Mouse (Mus musculus) left cerebral cortex, postnatal 4 days (tissue): ENCODE results near the gene Myo18a. TPM values are rescaled to one million over a fixed set of nuclear protein-coding genes. Genes with fewer than 3 reads are reported as not detected.
"Not testable (repeated sequence)": the region's sequence is repeated elsewhere in the genome, so short reads cannot be mapped to it uniquely, and the experiment has no call there.

ENCODE experiments used
- DNase-seq: peaks from one replicate; pipeline ENCODE4 v3.0.0-alpha.2; 2022
- intact Hi-C: fragments of 180-260 bp; cut with DNase I; formaldehyde crosslinking; loops from one replicate; pipeline ENCODE4 v1.15.1; 2025
- total RNA-seq, 2 experiments: library from RNA; stranded (reverse); gene quantifications; 2 replicates each; pipeline ENCODE4 v1.2.3; 2021

Gene Myo18a
- 100 to 1,000 TPM; 146 to 151 TPM for total RNA-seq

- DNase-seq: peak; percentile 90
- intact Hi-C loops: no loop called here
Observed at GRCm38 (mm10) chr11:77762783-77763672, at the start of gene Myo18a. Gene Myo18a (plus strand): TSS chr11:77763246.

- no peak for DNase-seq
- intact Hi-C loops: no loop called here
Observed at GRCm38 (mm10) chr11:77713736-77714135, 49.3 kb upstream of the Myo18a start.

GRCm38 (mm10) chr11:77719055-77719454 lies 44.0 kb upstream of the Myo18a start:
- DNase-seq: no peak
- intact Hi-C loops: no loop called here

GRCm38 (mm10) chr11:77721389-77721788 lies 41.7 kb upstream of the Myo18a start:
- no peak for DNase-seq
- intact Hi-C loops: no loop called here

- intact Hi-C loops: no loop called here
- peak; percentile 23 for DNase-seq
Observed at GRCm38 (mm10) chr11:77724766-77725165, 38.3 kb upstream of the Myo18a start.

GRCm38 (mm10) chr11:77725183-77725582 lies 37.9 kb upstream of the Myo18a start, which contains the start of gene Cryba1:
Gene Cryba1 (minus strand): TSS chr11:77725283.
- no peak for DNase-seq
- intact Hi-C loops: no loop called here

- no peak for DNase-seq
- intact Hi-C loops: no loop called here
Observed at GRCm38 (mm10) chr11:77728587-77728986, 34.5 kb upstream of the Myo18a start.

- intact Hi-C loops: no loop called here
- peak; percentile 91 for DNase-seq
Observed at GRCm38 (mm10) chr11:77737289-77737688, 25.8 kb upstream of the Myo18a start.

GRCm38 (mm10) chr11:77738555-77738954 lies 24.5 kb upstream of the Myo18a start:
- no peak for DNase-seq
- intact Hi-C loops: no loop called here

GRCm38 (mm10) chr11:77743966-77744365 lies 19.1 kb upstream of the Myo18a start:
- DNase-seq: peak; percentile 18
- intact Hi-C loops: no loop called here

GRCm38 (mm10) chr11:77746652-77747051 lies 16.4 kb upstream of the Myo18a start:
- DNase-seq: no peak
- intact Hi-C loops: no loop called here

- DNase-seq, intact Hi-C loops: not testable (repeated sequence)
Observed at GRCm38 (mm10) chr11:77747103-77747502, 15.9 kb upstream of the Myo18a start.

GRCm38 (mm10) chr11:77748996-77749395 lies 14.1 kb upstream of the Myo18a start:
- peak; percentile 62 for DNase-seq
- intact Hi-C loops: no loop called here

GRCm38 (mm10) chr11:77752525-77752924 lies 10.5 kb upstream of the Myo18a start:
- intact Hi-C loops: no loop called here
- no peak for DNase-seq

GRCm38 (mm10) chr11:77753469-77753868 lies 9.6 kb upstream of the Myo18a start:
- no peak for DNase-seq
- intact Hi-C loops: no loop called here

- DNase-seq: no peak
- intact Hi-C loops: no loop called here
Observed at GRCm38 (mm10) chr11:77760031-77760430, 3.0 kb upstream of the Myo18a start.

- DNase-seq: peak; percentile 71
- intact Hi-C loops: no loop called here
Observed at GRCm38 (mm10) chr11:77763673-77764340, 761 bp downstream of the Myo18a start.

GRCm38 (mm10) chr11:77764694-77765458 lies 1.8 kb downstream of the Myo18a start:
- no peak for DNase-seq
- intact Hi-C loops: no loop called here

- intact Hi-C loops: no loop called here
- no peak for DNase-seq
Observed at GRCm38 (mm10) chr11:77765459-77765777, 2.4 kb downstream of the Myo18a start.

GRCm38 (mm10) chr11:77766351-77767001 lies 3.4 kb downstream of the Myo18a start:
- peak; percentile 45 for DNase-seq
- intact Hi-C loops: no loop called here

- DNase-seq: no peak
- intact Hi-C loops: no loop called here
Observed at GRCm38 (mm10) chr11:77769496-77769895, 6.5 kb downstream of the Myo18a start.
